Comparison of ENCODE assay signal across 15 mouse cellular contexts in the genomic region with DNA sequence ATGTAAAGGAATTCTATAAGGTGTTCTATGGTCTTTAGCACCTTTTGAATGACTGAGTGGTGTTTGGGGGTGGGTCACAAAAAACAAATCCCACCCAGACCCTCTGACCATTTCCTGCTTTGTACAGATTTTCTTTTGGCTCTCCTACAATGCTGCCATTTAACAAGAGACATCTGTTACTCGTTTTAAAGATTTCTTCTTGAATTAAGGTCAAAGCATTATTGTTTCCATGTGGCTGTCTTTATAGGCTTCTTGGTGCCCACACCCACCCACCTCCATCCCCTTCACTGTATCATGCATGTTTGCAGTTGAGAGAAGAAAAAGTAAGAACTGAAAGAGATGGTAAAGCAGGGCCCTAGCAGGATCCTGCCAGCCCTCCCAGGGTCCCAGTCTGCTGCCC.
"Had no signal": no experiment of that assay in that cellular context is flagged by ENCODE, and none has a peak within 500 bp of the region (broad histone marks: within the 10 kb centered on the region; RNA-seq: fewer than 3 reads in every experiment).

No protein-coding gene starts in this region.

- H3K4me2 ChIP-seq: kidney, embryonic 15.5 days; liver, embryonic 13.5 days; lung, embryonic 15.5 days; midbrain, embryonic 11.5 days had no signal

- H3K9me3 ChIP-seq: kidney, embryonic 15.5 days; liver, embryonic 13.5 days; lung, embryonic 15.5 days; megakaryocyte, embryonic 14.5 days had no signal

- DNase-seq: kidney, postnatal 14 days; liver; liver, embryonic 13.5 days; liver, postnatal 0 days; lung, postnatal 14 days; right cerebral cortex, postnatal 14 days; thymus, adult 18-20 months; thymus, postnatal 14 days had no signal

- H3K4me3 ChIP-seq: kidney, embryonic 15.5 days; left cerebral cortex, adult 2 months; liver, embryonic 13.5 days; lung, embryonic 15.5 days; megakaryocyte, embryonic 14.5 days had no signal

- H3K27ac ChIP-seq: kidney, embryonic 15.5 days; left cerebral cortex, adult 2 months; liver, embryonic 13.5 days; lung, embryonic 15.5 days; macrophage had no signal

- ATAC-seq: liver, postnatal 0 days; midbrain, embryonic 16.5 days had no signal

- H3K9ac ChIP-seq: kidney, embryonic 15.5 days; liver, embryonic 13.5 days; liver, postnatal 0 days; lung, embryonic 15.5 days had no signal

- H3K4me1 ChIP-seq: kidney, embryonic 15.5 days; liver, embryonic 13.5 days; lung, embryonic 15.5 days; megakaryocyte, embryonic 14.5 days had no signal

- H3K27me3 ChIP-seq: kidney, embryonic 15.5 days; liver, embryonic 13.5 days; lung, embryonic 15.5 days; megakaryocyte, embryonic 14.5 days had no signal
